Mouse (Mus musculus) heart, adult 2 months (tissue): ENCODE results near the gene Scd2.

Source experiments
- CTCF ChIP-seq: fragments of 200-600 bp; IDR thresholded peaks from 2 replicates; pipeline ENCODE4 v1.8.1; 2022; ENCODE audit warnings: antibody characterized with exemption, mild to moderate bottlenecking, moderate library complexity
- EP300 ChIP-seq: fragments of 200-500 bp; IDR thresholded peaks from 2 replicates; pipeline ENCODE4 v1.6.1; 2011; ENCODE audit warnings: low read depth, low read length, control low read depth; ENCODE audit not compliant: insufficient read depth
- POLR2A ChIP-seq: fragments of 200-500 bp; IDR thresholded peaks from 2 replicates; pipeline ENCODE4 v1.6.1; 2011; ENCODE audit warnings: mild to moderate bottlenecking, low read depth, low read length, control low read depth; ENCODE audit not compliant: insufficient read depth

DNA sequence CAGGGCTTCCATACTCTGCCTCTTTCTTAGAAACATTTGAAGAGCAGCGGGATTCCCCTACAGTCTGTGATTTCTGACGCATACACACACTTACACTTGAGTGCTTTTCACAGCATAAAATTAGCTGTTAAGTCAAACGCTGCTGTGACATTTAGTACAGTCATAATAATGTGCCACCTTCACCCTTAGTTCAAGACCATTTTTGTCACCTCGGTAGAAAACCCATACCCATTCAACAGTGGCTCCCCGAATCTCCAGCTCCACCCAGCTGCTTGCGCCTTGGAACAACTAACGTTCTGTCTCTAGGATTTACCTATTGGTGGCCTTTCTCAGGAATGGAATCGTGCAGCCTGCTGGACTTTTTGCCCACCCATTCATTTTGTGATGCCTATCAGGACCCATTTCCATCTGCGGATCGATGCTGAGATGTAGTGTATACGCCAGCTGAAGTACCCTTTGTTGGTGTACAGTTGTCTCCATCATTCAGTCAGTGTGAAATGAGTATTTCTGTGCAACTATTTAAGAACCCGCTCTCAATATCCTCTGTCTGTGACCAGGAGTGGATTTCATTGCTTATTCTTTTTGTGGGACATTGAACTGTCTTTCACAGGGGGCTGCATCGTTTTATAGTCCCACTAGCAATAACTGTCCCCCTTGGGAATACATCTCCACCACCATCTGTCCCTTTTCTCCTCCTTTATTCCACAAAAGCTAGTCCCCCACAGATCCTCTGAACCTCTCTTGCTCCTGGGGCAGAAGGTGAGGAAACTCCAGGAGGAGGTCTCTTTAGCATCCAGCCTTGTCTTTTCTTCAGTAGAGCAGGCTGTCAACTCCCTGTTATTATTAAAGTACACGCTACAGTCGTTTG lies 10.1 kb upstream of the Scd2 start:
- no peak for TF ChIP-seq CTCF
- no peak for TF ChIP-seq POLR2A
- no peak for TF ChIP-seq EP300
